Mouse (Mus musculus): ENCODE results near the gene Slc23a2.

Slc23a2 gene

DNA sequence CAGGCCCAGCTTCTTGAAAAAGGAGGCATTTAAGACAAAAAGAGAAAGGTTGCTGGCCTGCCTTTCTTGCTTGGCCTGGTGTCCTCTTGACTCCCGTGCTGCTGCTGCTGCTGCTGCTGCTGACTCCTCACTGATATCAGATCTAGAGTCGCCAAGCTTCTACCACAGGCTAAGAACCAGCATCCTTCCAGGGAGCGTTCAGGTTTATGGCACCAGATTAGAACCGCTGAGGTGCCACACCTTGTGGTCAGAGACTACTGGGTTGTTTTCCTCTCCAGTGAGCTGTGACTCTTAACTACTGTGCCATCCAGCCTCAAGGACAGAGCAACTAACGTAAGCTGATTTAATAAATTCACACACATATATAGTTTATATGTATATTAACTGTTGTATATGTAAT, 93.1 kb downstream of the Slc23a2 start:
- in situ Hi-C loops (cut with MboI, MseI): no loop called here

DNA sequence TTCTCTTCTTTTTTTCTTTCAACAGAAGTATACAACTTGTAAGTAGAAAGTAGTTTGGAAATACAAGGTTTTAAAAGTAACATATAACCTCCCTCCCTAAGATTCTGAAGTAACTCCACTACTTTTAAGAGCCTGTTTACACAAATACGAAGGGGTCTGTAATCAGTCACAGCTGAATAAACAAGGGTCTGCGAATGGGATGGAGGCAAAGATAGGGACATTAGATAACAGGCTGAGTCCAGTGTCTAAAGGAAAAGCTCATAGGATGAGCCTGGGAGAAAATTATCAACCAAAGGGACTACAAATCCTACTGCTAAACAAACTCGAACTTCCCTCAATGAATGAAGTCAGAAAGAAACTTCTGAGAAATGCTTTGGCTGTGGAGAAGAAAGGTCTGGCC, 95.0 kb downstream of the Slc23a2 start:
- in situ Hi-C loops (cut with MboI, MseI): no loop called here

DNA sequence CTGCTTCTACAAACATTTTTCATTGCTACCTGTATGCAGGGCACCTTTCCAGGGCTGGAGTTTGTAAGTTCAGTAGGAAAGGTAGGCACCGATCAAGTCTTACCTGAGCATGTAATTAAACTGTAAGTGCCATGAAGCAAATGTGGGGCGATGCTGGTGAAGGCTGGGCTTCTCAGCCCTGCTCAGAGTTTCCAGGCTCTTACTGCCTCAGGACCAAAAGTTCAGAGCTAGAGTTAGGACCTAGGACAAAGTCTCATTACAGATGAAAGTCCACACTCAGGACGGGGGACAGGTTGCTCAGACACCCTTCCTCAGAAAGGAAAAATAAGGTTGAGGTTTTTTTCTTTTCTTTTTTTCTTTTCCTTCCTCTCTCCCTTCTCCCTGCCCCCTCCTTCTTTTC, 95.4 kb downstream of the Slc23a2 start:
- in situ Hi-C loops (cut with MboI, MseI): no loop called here

DNA sequence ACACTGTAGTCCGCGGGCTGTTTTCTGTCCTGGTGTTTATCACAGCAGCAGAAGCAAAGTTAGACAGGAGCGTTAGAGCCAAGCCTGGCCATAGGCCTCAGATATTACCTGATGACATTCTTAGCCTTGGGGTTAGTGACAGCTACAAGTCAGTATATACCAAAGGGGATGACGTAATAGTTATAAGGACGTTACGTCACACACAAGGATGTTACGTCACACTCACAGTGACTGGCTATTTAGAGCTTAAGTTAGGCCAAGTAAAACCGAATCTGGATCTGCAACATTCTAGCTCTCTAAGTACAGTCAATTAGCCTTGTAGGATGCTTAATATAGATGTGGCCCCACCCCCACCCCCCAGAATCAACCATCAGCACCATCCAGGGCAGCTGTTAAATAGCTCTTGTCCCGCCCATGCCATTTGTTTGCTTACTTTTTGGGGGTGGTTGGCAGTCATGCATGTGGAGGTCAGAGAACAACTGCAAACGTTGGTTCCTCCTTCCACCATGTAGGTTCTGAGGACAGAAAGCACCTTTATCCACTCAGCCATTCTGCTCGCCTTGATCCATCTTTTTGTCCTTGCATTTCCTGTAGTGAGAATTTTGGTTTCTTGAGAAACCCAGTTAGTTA, 96.7 kb downstream of the Slc23a2 start:
- in situ Hi-C loops (cut with MboI, MseI): no loop called here

DNA sequence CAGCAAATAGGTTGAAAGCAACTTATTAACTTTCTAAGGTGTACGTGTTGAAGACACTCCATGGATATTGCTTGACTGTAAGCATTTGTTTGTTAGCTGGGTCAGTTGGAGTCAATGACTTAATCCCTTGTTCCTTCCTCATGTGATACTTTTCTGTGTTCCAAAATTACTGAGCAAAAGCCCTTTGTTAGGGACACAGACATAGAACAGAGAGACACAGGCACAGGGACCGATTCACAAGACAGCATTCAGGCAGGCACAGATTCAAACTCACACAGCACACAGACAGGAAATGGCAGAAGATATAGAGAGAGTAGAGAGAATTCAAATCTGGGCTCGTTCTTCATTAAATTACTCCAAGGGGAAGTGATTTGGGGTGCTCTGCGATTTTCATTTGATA, 97.5 kb downstream of the Slc23a2 start:
- in situ Hi-C loops (cut with MboI, MseI): no loop called here

DNA sequence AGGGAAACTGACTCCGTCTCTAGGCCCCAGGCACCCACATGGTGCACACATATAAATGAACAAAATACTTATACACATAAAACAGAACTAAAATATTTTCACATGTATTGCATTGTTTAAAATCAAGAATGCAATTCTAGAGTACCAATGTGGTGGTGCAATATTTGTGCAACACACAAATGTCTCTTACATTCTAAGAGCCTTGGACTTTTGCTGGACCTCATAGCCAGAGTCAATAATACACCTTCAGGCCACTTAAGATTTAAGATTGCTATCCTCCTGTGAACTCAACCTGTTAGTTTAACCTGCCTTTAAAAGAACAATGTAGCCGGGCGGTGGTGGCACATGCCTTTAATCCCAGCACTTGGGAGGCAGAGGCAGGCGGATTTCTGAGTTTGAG, 98.2 kb downstream of the Slc23a2 start:
- in situ Hi-C loops (cut with MboI, MseI): no loop called here

DNA sequence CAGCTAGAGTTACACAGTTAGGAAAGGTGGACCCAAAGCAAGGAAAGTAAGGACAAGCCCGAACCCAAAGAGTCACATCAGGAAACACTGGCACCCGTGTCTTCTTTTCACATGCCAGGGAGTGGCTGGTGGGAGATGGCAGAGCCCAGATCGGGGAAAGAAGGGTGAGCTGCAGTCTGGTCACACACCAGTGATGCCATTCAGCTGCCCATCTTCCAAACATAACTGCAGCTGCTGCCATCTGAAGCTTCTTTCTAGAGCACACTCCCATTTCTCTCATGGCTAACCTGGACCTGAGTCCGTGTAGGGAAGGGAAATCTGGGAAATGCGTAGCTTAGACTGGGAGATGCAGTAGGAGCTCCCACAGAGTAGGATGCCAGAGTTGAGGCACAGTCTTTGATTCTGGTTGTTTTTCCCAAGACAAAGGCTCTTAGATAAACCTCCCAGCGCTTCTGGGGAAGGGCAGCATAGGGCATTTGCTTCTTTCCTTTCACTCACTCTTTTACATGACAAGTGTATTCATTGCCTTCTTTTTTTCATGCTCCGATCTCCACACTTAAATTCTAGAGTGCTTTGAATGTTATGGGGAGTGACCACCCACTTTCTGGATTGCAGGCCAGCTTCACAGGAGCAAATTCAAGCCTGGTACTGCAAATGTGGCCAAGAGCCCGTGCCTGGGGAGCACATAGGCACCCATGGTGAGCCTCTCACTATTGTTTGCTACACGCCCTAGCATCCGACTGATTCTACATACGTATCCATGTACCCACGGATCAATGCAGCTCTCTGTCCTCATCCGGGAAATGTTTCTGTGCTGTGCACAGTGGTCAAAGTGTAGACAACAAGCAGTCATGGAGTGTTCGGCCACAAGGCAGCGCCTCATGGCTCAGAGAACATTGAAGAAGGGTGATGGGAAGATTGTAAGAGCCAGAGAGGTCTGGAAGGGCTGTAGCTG, 100.3 kb downstream of the Slc23a2 start:
- in situ Hi-C loops (cut with MboI, MseI): no loop called here

DNA sequence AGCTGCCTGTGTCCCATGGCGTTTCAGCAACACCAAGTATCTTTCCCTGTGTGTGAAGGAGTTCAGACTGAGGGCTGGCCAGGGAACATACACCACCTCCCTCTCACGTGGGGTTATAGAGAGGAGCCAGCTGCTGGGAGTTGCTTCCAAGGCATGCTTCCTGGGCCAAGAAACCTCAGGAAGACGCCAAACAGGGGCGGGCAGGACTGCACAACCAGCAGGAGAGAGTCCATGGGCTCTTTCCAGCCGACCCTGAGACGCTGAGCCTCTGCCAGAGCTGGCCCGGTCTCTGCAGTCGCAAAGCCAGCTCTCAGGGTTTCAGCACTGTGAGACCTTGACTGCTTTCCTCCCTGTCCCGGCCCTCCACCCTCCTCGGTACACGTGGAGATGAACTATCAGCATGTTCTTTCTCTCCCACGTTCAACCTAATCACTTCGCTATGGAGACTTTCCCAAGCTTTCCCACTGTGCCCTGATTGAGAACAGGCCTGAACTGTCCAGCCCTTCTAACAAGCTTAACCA, 101.7 kb downstream of the Slc23a2 start:
- in situ Hi-C loops (cut with MboI, MseI): no loop called here

DNA sequence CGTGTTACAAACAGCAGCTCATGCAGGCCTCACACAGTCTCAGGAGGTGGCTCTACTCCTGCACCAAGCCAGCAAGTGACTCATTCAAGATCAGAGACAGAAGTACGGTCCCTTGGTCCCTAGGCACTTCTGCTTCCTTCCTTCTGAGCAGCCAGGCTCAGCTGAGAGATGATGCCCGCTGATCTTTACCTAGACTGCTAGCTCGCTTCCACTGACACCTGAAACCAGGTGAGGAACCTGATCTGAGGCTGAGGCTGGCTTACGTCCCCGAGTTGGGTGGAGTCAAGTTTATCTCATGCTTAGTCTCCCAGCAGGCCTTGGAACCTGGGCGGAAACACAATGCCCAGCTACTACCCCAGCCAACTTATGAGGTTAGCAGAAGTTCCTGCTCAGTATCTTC, 105.0 kb downstream of the Slc23a2 start:
- in situ Hi-C loops (cut with MboI, MseI): loop anchor here (10.0 kb wide), 1 partner anchor 205 kb away; the partner anchor contains the start of gene Tmem230

DNA sequence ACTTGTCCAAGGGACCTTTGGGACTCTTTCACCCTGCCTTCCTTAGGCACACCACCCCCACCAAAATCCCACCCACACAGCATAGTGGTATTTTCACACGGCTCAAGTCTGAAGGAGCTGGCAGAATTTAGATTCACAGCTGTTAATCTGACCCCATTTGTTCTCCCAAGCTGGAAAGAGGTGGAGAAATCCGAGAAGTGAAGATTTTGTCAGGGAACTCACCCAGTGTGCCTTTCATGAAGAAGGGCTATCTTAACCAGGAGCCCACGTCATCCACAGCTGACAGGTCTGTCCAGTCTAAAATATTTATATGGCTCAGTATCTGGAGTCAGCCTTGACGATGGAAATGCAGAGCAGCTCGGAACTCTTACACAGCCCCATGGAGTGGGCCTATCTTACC, 108.6 kb downstream of the Slc23a2 start:
- in situ Hi-C loops (cut with MboI, MseI): loop anchor here (10.0 kb wide), 1 partner anchor 208 kb away; the partner anchor contains the start of gene Tmem230

DNA sequence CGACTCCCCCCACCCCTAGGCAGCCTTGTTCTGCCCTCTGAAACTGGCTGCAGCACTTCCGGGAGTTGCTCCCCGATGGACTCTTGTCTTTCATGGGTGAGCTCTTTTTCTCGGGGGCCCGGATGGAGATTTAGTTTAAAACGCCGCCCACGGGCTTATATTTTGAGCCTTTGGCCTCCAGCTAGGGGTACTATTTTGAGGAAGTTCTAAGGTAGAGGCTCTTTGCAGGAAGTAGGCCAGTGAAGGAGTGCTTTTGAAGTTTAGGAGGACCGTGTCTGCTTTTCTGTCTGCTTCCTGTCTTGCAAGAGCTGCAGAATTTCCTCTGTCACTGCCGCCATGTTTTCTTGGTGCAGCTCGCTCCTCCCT, 109.5 kb downstream of the Slc23a2 start:
- in situ Hi-C loops (cut with MboI, MseI): loop anchor here (10.0 kb wide), 1 partner anchor 209 kb away; the partner anchor contains the start of gene Tmem230

DNA sequence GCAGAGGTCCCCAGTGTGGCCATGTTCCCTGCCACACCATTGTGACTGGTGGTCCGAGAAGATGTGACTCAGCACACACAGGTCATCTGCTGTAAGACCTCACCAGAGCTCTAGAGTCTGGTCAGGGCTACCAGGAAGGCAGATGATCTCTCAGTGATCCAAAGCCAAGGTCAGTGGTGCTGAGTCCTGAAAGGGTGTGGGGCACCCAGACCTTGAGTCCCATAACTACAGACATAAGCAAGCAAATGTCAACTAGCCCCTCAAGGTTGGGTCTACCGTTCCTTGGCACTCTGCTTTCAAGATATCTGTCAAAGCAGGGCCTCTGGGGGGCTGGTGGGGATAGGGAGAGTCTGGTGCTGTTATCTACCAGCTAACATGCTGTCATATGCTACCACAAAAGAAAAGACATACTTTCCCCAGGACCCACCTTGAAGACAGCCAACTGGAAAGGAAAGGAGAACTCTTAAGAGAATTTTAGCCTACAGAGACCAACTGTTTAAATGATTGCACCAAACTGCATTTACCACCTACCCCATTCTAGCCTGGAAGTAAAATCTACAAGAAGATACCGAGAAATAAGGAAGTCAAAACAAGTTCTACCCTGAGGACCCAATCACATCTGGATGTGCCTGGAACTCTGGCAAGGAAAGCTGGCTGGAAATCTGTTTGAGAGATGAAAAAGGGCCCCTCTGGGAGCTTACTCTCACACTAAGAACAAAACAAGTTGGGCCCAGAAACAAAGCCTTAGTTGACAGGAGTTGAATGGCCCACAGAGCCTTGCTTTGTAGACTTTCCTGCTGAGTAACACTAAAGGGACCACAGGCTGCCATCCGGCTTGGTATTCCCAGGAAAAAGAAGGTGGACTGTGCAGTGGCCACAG, 110.1 kb downstream of the Slc23a2 start:
- in situ Hi-C loops (cut with MboI, MseI): loop anchor here (10.0 kb wide), 1 partner anchor 210 kb away; the partner anchor contains the start of gene Tmem230

DNA sequence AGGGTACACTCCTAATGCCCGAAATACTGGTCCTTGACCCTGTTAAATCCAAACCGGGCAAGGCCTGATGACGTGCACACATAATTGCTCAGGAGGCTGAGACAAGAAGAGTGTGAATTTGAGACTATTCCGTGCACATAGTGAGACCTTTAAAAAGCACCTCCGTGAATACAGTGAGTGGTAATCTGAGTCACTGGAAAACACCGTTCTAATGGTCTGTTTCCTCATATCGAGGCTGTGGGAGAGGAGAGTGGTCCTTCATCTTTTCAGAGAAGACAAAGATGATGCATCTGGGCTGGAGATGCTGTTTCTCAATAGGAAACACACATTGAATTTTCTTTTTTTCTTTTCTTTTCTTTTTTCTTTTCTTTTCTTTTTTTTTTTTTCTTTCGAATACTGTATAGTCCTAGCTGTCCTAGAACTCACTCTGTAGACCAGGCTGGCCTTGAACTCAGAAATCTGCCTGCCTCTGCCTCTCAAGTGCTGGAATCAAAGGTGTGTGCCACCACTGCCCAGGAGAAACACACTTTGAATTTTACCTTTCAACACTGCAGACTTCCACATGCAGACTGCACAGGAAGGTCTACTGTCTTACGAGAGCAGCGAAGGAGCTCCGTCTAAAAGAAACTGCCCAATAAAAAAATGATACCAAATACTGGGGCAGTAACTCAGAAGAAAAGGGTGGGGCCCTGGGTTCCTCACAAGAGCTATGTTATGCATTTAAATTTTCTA, 113.4 kb downstream of the Slc23a2 start:
- in situ Hi-C loops (cut with MboI, MseI): loop anchor here (10.0 kb wide), 1 partner anchor 213 kb away; the partner anchor contains the start of gene Tmem230

DNA sequence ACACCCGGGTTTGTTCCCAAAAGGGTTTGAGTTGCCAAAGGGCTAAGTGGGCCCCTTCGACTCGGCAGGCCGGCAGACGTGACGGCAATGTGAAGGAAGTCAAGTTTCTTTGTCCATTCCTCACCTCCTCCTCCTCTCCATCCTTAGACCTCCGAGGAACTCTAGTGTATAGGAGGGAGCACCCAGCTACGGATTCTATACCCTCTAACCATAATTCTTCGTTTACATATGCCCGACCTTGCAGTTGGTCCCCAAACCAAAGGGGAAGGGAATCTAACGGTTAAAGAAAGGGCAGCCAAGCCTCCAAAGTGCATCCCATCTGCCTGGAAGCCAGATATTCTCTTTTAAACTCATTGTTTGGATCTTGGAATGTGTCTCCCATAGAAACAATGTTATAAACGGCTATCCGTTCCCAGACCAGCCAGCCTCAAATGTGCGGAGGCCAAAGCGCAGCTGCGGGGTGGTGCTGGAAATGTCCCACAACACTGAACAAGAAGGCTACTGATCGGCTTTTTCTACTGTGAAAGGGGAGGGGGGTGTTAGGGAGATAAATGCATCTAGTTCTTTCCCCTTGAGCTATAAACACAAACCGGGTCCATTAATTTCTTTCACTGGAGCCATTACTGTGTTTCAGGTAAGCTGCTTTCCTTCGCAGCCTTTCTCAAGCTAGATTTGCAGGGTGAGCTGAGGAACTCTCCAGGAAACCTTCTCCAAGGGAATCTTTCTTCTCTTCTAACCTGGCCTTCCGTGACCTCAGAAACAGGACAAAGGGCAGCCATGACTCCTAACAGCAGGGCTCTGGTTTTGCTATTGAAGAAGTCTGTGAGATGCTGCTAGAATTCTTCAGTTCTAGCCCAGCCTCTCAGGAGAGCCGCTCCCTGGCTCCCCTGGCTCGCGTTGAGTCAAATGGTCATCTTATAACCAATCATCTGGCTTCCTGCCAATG, 114.2 kb downstream of the Slc23a2 start:
- in situ Hi-C loops (cut with MboI, MseI): loop anchor here (10.0 kb wide), 1 partner anchor 214 kb away; the partner anchor contains the start of gene Tmem230

DNA sequence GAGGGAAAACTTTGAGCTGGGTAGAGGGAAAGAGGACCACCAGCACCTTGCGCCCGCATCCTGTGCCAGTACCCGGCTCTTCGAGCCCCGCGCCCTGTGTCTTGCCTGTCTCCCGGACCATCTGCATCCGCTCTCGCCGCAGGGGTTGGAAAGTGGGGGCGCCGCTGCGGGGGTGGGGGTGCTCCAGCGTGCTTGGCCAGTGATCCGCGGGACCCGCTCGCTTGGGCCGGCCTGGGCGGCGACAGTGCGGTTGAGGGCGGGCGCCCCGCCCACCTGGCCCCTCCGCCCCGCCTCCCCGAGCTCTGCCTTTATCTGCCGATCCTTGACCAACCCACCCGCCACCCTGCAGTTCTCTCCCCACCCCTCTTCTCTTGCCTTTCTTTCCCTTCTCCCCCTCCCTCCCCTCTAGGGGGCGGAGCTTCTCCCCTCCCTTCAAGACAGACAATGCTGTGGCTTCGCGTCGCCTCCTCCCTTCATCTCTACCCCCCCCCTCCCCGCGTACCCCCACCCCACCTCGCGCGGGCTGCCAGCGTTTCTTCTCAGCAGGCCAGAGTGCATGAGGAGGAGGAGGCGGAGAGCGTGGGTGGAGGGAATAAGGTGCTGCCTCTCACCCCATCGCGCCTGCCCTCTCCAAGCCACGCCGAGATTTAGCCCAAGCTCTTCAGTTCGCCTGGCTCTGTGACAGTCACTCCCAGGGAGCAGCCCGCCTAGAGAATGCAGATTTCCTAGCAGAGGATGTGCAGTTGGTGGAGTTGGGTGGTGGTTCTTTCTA, 115.1 kb downstream of the Slc23a2 start, which contains the start of gene Rassf2:
Gene Rassf2, minus strand, starts transcription at position 613 of the 772 bp plus-strand sequence.
- in situ Hi-C loops (cut with MboI, MseI): loop anchor here (10.0 kb wide), 1 partner anchor 215 kb away; the partner anchor contains the start of gene Tmem230

DNA sequence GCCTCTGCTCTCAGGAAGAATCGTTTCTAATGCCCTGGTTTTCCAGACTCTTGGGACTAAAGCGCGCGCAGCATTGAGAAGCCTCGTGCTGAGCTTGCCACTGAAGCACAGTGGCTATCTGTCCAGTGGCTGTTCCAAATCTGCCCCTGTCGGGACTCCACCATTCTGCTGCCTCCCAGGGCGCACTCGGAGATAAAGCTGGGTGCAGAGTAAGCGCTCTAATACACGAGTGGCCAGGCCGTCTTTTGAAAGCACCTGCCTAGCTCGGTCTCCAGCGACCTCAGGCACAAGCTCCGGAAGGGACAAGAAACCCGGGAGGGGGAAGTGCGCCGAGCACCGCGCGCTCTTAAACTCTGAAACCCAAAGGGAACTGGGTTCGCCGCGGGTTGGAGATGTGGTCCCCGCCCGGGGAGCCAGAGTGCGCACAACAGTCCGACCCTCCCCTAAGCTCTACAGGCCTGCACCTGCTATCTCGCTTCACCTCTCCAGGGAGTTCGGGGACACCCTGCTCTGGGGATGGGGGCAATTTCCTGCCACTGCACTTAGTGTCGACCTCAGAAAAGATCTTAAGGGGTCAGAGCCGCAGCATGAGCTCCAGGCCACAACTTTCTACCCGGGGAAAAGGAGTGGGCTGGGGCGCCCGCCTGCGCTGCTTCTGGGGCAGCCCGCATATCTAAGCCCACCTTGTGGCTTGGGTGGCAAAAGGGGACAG, 115.9 kb downstream of the Slc23a2 start:
- in situ Hi-C loops (cut with MboI, MseI): no loop called here

DNA sequence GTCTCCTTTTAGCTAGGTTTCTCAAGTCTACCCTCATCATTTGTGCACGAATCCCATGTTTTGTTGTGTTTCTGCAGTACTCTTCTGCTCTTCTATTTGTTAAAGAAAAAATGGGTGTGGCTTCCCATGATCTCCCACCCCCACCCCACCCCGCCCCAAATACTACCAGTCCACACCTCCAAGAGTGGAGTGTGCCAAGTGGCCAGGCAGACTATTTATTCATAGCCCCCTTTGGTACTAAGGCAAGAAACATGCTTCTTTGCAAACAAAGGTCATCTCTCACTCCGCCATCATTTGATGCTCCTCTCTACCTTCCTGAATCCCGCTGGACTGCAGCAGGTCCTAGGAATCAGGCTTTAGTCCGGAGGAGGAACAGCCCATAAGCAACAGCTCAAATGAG, 116.8 kb downstream of the Slc23a2 start:
- in situ Hi-C loops (cut with MboI, MseI): no loop called here

DNA sequence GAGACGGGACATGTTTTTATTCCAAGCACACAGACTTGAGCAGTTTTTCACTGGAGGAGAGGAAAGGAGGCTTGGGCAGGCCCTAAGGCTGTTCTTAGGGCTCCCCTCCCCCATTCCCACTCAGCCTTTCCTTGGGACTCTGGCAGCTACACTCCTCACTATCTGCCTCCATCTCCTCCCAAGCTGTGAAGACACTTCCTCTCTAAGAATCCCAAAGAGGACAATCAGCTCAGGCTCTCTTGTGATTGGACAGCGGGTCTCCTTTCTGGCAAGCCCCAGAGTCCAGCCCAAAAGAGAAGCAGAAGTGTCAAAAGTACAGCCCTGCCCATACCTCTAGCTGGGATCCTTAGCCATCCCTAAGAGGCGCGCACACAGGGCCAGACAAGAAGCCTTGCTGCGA, 117.5 kb downstream of the Slc23a2 start:
- in situ Hi-C loops (cut with MboI, MseI): no loop called here

Data from T-helper 2 cell (primary cell).